Mouse (Mus musculus) layer of hippocampus, postnatal 36 days (tissue): Measurements from ENCODE around the gene Olfr913. TPM values are rescaled to one million over a fixed set of nuclear protein-coding genes. Genes with fewer than 3 reads are reported as not detected.

ENCODE experiments used
- DNase-seq, 2 experiments: peaks; one replicate each; pipeline ENCODE4 v3.0.0; 2022
- total RNA-seq, 2 experiments: library from RNA; stranded (reverse); gene quantifications; 2 replicates each; pipeline ENCODE4 v1.2.3; 2021

Gene Olfr913
- total RNA-seq: not detected

- no peak for DNase-seq
Measured at GRCm38 (mm10) chr9:38592459-38592858, at the start of gene Olfr913. Olfr913 (plus strand) TSS chr9:38592759.

GRCm38 (mm10) chr9:38579878-38580277 is 12.7 kb upstream of the Olfr913 start, which contains the start of gene Olfr912:
Olfr912 (plus strand) TSS chr9:38580178.
- DNase-seq: no peak

- no peak for DNase-seq
Measured at GRCm38 (mm10) chr9:38591056-38591455, 1.5 kb upstream of the Olfr913 start.

GRCm38 (mm10) chr9:38604802-38605201 is 12.2 kb downstream of the Olfr913 start, which contains the start of gene Olfr914:
Olfr914 (plus strand) TSS chr9:38605102.
- no peak for DNase-seq

GRCm38 (mm10) chr9:38632406-38632805 is 39.8 kb downstream of the Olfr913 start:
- DNase-seq: no peak

Other genes with a start within 250 kb of the Olfr913 start
- gene Olfr898, start 244.3 kb upstream of the Olfr913 start, total RNA-seq: not detected
- gene Olfr250, start 225.9 kb upstream of the Olfr913 start, total RNA-seq: not detected
- not detected for gene Olfr251, start 215.7 kb upstream of the Olfr913 start, total RNA-seq
- not detected for gene Olfr147, start 191.1 kb upstream of the Olfr913 start, total RNA-seq
- gene Olfr901, start 163.3 kb upstream of the Olfr913 start, total RNA-seq: not detected
- gene Olfr902, start 145.1 kb upstream of the Olfr913 start, total RNA-seq: not detected
- not detected for gene Olfr904, start 129.6 kb upstream of the Olfr913 start, total RNA-seq
- gene Olfr905, start 121.7 kb upstream of the Olfr913 start, total RNA-seq: not detected
- gene Olfr906, start 105.7 kb upstream of the Olfr913 start, total RNA-seq: not detected
- not detected for gene Olfr907, start 97.0 kb upstream of the Olfr913 start, total RNA-seq
- gene Olfr911-ps1, start 71.2 kb upstream of the Olfr913 start, total RNA-seq: not detected
- not detected for gene Olfr910, start 54.9 kb upstream of the Olfr913 start, total RNA-seq
- not detected for gene Olfr912, start 12.6 kb upstream of the Olfr913 start, total RNA-seq
- not detected for gene Olfr914, start 12.3 kb downstream of the Olfr913 start, total RNA-seq
- not detected for gene Olfr916, start 67.1 kb downstream of the Olfr913 start, total RNA-seq
- not detected for gene Olfr917, start 73.1 kb downstream of the Olfr913 start, total RNA-seq
- gene Olfr918, start 81.8 kb downstream of the Olfr913 start, total RNA-seq: not detected
- gene Olfr919, start 110.9 kb downstream of the Olfr913 start, total RNA-seq: not detected
- 10 to 100 TPM in 1 of 2 experiments, 1 to 10 TPM in 1; 9.3 to 15.3 TPM for gene Vwa5a, start 125.5 kb downstream of the Olfr913 start, total RNA-seq
- gene Olfr920, start 159.5 kb downstream of the Olfr913 start, total RNA-seq: under 1 TPM in 1 of 2 experiments, not detected in 1; 0.07 TPM
- gene Olfr921, start 180.3 kb downstream of the Olfr913 start, total RNA-seq: not detected
- gene Olfr922, start 221.9 kb downstream of the Olfr913 start, total RNA-seq: not detected
- gene Olfr923, start 233.8 kb downstream of the Olfr913 start, total RNA-seq: not detected